Mouse (Mus musculus): Measurements from ENCODE around the gene Polrmt.

GRCm38 (mm10) chr10:79756660-79757059 lies 10.3 kb upstream of the Polrmt start:
- no peak for TF ChIP-seq CTCF (IDR thresholded peaks at IDR 0.05; ENCODE audit: insufficient read depth, low read length)
- no peak for TF ChIP-seq POLR2A (IDR thresholded peaks at IDR 0.05; ENCODE audit: borderline replicate concordance, extremely low read depth, low read depth, low read length)

Data from lung, adult 2 months (tissue).